Mouse (Mus musculus): ENCODE data around the gene Nhs.

- no peak for TF ChIP-seq POLR2A (IDR thresholded peaks at IDR 0.05; ENCODE audit: insufficient read depth, low read depth, low read length)
- TF ChIP-seq EP300 (IDR thresholded peaks at IDR 0.05; ENCODE audit: insufficient read depth, low read depth, low read length) = no peak
- no peak for TF ChIP-seq CTCF (IDR thresholded peaks at IDR 0.05)
These were observed 188.4 kb downstream of the Nhs start for GRCm38 (mm10) chrX:161971131-161971530.

Data from heart, adult 2 months (tissue).